Mouse (Mus musculus) hindlimb bud, embryonic 11.5 days (tissue): ENCODE data around the gene Ccna1.
A peak's percentile ranks its signal among the peaks of the same experiment; 100 is the strongest.

Experiments
- DNase-seq: peaks from one replicate; pipeline ENCODE4 v3.0.0-alpha.2; 2012; ENCODE audit warnings: low read depth, low spot score; ENCODE audit errors: extremely low spot score

The Ccna1 gene

DNA sequence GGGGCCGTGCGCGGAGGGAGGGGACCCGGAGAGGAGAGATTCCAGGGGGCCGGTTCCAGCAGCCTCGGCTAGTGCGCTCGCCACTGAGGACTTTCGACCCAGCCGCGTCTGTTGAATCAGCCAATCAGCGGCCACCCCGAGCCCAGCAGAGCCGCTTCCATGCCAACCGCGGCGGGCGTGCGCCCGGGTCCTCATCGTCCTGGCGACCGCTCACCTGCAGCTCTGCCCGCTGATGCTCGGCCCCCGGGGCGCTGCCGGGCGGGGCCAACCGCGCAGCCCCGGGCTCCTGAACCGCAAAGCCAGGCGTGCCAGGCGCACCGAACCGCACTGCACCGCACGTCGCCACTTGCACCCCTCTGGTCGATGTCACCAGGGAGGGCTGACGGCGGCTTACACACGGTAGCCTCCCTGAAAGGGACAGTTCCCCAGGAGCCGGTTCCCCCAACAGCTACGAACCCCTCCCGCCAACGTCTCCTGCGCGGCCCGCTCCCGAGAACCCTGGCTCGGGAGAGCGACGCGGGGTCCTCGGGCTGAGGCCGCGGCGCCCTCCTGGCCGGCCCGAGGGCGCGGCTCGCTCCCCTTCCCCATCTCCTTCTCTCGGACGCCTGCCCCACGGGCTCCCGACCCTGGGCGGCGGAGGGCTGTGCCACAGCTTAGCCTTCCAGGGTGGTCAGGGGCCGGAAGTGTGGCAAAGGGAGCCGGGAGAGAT is at the start of gene Ccna1:
Gene Ccna1 (minus strand): TSS at position 464 of the 709 bp plus-strand sequence.
- peak; percentile 10 for DNase-seq

DNA sequence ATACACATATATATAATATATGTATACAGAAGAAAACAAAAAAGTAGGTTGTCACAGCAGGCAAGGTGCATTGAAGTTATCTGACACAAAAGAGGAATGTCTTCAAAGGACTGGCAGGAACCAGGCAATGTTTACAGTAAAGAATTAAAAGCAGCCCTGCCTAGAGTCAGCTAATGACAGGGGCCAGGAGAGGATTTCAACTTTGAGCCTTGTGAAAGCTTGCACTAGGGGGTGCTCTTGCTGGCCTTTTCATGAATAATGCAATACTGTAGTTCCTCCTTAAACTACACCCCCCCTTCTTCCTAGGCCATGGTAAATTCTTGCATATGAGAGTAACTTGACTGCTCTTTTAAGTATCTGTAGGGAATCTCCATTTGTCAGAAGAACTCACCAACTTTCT is 45.8 kb upstream of the Ccna1 start:
- DNase-seq = no peak

DNA sequence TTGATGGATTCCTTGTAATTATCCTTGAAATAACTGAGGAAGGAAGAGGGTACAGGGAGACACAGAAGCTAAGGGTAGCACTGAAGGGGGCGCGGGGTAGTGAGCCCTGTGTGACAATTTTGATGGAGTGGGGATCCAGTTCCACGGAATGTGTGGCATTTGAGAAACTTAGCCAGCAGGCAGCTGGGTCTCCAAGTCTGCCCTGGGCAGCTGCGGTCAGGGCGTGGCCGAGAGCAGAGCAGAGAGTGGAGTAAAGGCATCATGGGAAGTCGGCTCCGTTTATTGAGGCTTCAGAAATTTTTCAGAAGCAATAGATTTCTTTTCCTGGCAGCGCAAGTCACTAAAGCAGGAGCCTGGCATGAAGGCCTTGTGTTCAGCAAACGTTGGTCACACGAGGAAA is 43.7 kb upstream of the Ccna1 start:
- DNase-seq = no peak

DNA sequence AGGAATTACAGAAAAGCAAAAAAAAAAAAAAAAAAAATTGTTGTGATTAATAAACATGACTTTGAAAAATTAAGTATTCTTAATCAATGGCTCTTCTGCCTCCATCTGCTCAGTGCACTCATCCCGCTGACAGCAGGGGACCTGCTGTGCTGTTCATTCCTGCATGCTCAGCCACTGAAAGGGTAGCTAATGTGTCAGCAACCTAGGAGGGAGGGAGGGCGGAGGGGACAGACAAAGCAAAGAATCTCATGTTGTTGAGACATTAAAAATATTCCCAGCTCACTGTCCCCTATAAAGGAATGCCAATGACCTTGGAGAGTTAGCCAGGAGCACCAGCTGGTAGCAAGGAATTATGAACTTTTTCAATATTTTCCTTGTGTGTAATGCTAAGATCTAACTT is 42.7 kb upstream of the Ccna1 start:
- no peak for DNase-seq

DNA sequence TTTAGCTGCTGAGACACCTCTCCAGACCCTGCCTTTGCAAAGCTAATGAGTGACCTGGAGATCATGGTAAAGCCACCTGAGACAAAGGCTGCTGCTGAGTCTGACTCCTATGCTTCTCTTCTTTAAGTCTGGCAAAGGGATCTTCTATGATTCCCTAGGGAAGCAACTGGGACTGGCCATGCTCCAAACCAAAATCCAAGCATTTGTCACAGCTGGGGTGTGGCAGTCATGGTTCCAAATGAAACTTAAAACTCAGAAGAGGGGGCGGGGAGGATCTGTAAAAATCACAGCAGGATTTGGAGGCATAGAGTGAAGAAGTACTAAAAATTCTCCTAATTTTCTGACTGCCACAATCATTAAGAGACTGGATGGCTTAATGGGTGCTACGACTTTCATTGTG is 41.9 kb upstream of the Ccna1 start:
- DNase-seq = no peak

DNA sequence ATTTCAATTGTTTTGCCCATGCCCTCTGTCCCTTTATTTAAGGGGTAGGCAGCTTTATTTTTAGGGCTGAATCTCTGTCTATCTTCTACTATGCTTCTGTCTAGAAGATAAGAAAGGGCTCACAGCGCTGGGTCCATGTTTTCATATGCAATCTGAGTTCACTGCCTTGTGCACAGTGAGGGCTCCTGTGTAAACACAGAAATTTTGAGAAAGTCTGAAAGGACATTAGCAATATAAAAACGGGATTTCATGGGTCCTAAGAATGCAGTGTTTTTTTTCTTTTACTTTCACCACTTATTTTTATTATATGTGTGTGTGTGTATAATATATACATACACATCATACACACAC is 41.3 kb upstream of the Ccna1 start:
- DNase-seq = no peak

DNA sequence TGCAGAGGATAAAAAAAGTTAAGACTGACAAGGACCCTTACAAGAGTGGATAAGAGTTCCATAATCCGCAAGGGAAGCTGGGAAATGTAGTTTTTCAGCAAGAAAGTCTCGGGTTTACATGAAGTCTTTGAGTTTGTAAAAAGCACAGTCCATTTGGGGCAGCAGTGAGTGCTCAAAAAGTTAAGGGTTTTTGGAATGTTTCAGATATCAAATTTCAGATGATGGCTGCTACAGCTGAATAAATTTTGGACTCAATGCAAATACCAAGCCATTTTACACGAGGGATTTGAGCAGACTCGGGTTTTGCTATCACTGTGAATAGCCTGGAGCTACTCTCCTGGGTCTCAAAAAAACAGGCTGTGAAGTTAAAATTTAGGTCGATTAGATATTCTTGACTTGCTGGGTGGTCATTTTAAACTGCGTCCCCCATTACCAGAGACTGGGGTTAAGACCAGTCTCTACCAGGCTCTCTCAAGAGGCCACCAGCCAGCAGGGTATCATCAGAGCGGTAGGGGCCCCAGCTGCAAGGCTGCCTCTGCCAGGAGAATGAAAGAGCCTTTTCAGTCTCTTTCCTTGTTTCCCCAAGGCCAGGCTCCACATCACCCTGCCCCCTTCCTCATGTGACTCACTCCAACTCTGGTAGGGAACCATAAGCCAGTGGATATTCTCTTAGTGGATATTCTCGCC is 40.8 kb upstream of the Ccna1 start:
- no peak for DNase-seq

DNA sequence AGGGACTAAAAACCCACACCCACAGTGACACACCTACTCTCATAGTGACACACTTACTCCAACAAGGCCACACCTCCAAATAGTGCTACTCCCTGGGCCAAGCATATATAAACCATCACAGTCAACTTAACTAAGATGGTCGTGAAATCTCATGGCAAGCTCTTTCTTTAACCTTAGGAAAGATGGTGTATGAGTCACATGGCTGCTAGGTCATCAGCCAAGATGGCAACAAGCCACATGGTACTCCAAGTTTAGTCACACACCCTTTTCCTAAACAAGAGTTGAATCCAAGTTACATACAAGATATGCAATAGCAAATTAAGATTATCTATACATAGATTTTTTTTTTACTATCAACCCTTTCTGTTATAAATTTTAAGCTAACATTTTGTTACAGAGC is 37.9 kb upstream of the Ccna1 start:
- DNase-seq = no peak

DNA sequence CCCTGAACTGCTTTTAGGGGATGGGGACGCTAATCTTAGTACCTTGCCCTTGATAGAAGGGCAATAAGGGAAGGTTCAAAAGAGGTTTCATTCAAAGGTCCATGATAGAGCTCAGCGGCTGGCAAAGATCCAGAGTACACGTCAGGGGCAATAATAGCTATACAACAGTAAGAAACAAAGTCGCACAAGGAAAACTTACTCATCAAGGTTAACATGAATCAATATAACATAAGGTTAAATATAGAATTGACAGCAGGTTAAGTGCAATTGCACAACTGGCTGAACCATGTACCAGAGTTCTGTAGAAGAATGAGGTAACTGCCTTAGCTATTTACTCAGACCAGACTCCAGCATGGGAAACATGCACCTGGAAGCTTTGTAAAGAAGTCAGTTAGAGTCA is 34.0 kb upstream of the Ccna1 start:
- DNase-seq = no peak

DNA sequence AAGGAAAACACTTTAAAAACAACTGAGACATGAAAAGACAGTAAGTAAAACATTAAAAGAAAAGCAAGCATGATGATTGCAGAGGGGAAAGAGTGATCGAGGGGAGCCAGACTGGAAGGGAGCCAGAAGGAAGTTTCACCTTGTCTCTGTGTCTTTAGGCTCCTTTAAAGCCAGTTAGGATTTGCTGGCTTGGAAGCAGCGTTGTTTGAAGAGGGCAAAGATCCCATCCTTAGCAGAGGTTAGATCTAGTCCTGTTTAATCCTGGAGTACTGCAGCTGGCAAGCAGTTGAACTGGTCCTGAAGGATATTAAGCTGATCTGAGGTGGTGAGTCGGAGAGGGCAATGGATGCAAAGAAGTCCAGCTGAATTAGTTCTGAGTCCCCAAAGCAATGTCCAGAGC is 33.5 kb upstream of the Ccna1 start:
- DNase-seq = no peak

DNA sequence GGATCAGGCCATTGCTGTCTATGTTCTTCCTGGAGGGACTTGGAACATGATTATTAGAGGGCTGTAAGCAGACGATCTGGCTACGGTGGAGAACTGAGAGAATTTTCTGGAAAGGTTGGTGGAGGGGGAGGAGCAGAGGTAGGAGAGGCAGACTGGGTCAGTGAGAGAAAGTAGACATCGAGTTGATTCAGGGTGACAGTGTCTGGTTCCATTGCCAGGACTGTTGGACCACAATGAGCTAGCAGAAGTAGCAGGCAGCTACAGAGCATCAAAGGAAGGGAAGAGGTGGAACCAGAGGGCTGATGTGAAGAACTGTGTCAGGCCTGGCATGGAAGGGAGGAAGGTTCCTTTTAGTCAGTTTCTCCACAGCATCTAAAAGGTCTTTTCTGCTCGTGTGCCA is 33.1 kb upstream of the Ccna1 start:
- DNase-seq = no peak

DNA sequence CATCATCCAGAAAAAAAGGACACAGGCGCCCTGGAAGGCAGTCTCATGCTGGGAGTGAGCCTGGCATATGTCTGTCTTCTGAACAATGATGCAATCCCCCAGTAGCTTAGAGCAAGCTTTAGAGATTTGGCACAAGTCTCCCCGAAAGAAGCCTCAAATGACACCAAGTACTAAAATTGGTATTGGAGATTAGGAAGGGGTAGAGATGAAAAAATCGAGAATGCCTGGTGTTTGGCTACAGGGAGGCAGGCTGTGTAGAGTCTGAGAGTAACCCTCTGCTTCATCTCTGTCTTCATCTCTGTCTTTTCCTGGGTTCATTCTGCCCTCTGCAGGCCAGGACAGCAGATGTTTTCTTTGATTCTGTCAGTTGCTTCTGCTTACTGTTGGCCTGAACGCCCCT is 32.1 kb upstream of the Ccna1 start:
- DNase-seq = no peak

DNA sequence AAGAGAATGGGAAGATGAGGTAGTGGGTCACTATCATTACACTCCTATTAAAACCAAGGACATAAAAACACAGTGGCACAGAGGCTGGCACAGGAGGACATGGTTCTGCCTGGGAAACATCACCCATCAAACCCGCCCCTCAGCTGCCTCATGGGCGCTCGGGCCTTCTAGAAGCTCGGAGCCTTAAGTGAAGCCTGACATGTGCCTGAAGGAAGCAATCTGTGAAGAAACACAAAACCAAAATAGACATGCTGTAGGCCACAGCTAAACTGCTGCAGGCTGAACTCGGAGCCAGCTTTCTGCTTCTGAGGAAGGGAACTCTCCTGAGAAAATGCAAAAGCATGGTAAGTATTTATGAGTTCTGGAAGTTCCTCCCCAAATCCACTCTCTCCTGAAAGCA is 31.6 kb upstream of the Ccna1 start:
- no peak for DNase-seq

DNA sequence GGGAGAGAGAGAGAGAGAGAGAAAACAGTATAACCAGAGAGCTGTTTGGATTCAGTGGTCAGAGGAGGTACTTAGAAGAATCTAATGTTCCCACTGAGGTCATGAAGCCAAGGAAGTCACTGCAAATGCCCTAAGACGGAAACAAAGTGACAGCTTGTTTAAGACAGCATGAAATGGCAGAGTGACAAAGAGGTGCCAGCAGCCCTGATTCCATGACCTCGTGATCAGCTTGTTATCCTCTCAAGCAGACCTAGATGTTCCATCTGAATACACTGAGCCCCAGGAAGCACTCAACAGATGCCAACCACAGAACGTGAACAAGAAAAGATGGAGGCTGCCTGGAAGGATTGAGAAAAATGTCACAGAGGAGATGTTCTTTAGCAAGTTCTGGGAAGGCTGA is 30.4 kb upstream of the Ccna1 start:
- no peak for DNase-seq

DNA sequence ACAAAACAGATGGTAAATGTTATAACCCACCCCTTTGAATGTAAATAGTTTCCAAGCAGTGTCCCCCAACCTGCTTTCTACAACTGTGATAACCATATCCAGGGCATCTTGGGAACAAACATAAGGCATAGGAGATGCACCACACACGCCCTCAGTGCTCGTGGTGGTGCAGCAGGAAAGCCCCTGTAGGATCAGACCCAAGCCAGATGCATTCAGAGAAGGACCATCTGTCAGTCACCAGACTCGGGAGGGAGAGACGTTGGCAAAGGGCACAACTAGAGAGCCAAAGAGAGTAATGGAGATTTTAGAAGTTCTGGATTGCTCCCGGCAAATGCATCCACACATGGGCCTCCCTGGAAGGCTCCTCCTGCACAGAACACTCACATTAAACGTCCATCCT is 29.5 kb upstream of the Ccna1 start:
- DNase-seq = no peak

DNA sequence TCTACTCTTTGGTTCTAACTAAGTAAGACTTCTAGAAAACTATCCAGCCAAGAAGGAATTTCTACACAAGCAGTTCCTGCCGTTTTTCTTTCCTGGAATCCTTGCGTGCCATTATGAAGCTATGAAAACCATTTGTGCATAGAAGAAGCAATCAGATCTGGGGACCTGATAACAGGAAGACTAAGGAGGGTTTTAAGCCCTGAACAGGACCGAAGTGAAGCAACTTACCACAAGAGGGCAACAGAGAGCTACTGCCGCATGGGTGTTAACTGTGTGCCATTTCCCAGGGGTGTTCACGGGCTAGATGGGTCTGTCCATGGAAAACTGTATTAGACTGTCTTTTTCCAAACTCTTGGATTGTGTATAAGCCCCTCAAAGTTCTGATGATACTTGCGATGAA is 24.8 kb upstream of the Ccna1 start:
- DNase-seq = peak; percentile 53

DNA sequence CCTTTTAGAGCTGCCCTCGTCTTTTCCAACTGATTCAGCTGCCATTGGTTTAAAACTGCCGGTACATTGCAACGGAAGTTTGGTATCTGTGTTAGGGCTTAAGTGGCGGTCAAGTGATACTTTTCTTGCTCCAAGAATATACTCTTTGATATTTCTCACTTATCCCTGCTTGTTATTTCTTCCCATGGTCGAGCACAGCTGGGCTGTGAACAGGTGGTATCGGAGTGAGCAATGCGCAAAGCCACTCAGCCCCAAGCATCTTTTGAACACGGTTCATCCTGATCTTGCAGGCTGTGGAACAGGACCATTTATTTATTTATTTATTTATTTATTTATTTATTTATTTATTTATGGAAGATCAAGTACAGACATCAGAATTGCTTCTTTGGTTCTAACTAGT is 24.3 kb upstream of the Ccna1 start:
- no peak for DNase-seq

DNA sequence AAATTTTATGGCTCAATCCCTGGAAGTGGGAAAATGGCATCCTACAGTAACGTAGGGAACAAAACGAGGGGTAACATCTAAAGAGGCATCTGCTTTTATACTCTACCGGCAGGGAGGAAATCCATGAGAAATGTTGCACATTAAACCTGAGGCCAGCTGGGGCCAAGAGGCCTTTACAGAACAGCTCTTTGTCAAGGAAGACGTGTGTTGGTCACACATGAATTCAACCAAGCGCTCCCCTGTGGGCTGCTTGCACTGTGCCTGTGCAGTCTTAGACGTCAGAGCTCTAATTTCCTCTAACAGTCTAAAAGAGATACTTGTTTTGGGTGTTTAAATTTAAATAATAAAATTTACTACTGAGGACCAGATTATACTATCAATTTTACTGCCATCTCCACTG is 22.9 kb upstream of the Ccna1 start:
- DNase-seq = no peak

DNA sequence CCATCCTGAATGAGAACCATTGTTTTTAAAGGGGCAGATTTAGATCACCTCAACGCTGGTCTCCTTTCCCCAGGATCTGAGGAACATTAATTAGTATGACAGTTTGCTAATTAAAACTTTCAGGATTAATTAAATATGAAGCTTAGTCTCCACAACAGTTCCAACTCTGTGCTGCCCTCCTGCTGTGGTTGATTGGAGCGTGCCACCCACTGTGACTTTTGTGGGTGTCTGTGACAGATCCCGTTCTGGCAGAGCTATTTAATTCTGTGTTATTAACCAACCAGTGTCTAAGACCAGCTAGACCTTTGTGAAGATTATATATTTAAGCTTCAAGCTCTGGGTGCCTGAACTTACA is 20.0 kb upstream of the Ccna1 start:
- DNase-seq = no peak

DNA sequence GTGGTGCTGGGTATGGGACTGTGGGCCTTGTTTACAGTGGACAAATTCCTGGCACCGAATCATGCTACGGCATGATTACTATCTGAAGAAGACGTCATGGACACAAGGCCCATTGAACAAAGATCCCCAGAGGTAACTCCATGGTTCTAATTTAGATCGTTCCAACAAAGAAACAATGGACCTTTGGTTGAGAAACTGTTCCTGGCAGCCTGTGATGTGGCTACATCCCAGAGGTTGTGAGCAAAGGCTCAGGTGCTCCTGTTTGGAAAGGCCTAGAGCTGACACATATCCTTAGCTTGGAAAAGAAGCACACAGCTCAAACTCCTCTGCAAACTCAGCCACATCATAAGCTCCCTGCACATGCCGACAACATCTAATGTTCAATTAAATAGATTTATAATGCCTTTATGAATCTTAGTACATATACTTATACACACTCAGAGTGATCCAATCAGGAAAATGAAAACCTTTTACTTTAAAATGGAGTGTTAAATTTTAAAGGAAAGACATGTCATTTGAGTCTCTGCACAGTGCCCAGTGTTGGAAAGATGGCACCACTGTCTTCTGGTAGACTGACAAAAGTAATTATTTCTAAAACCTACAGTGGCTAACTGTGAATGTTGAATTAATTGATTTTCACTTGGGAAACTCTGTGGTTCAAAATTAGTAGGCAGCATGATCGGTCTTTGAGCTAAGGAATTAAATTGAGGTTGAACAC is 19.4 kb upstream of the Ccna1 start:
- DNase-seq = no peak

DNA sequence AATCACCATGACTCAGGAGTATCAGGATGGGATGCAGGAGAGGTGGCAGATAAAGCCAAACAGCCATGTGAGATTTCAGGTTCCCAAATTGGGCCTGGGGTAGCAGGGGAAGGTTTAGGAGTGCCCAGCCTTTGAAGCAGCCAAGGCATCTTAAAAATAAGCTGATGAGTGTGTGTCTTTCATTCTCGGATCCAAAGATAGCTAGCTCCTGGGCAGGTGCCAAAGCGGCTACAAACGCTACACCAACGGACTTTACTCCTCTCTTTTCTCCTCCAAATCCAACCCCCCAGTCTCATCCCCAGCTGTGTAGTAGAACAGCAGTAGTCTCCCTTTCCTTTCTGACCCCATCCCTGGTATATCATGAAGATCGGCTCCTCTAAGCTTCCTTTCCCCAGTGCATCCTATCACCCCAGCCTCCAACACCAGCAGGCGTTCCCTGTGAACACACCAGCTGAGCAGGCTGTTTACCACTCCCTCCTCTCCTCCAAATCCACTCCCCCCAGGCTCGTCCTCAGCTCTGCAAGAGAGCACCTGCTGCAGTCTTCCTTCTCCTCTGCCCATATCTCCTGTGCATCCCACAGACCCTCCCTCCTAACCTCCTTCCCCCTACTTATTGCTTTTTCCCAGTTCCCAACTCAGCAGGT is 12.6 kb upstream of the Ccna1 start:
- DNase-seq = no peak

DNA sequence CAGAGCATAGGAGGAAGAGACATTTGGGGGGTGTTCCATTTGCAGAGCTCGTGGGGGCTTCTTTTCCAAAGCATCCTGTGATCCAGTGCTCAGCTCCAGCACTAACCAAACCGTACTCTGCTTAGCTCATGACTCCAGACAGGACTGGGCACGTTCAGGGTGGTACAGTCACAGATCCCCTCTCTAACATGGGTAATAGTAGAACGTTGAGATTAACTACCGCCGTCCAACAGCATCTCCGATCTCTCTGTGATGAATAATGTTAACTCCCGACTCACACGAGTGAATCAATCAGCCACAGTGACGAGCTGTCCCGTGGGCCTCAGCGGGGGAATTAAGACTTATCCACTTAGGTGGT is 11.3 kb upstream of the Ccna1 start:
- DNase-seq = no peak
